Mouse (Mus musculus) cerebellum, adult 2 months (tissue): ENCODE measurements around the gene Cnr1. TPM values are rescaled to one million over a fixed set of nuclear protein-coding genes. Genes with fewer than 3 reads are reported as not detected.

Source experiments
- DNase-seq, 2 experiments: peaks; one replicate each; pipeline ENCODE4 v3.0.0; 2021
- H3K27ac ChIP-seq: fragments of 200-500 bp; 2 replicates; pipeline ENCODE4 v1.5.1; 2012; ENCODE audit warnings: low read length, control low read depth, inconsistent platforms; ENCODE audit not compliant: insufficient read depth
- H3K27me3 ChIP-seq: fragments of 200-500 bp; 2 replicates; pipeline ENCODE4 v1.6.1; 2012; ENCODE audit warnings: inconsistent platforms, mild to moderate bottlenecking, low read length, moderate library complexity; ENCODE audit not compliant: control insufficient read depth, insufficient read depth
- H3K4me1 ChIP-seq: fragments of 200-500 bp; 2 replicates; pipeline ENCODE4 v1.6.1; 2011; ENCODE audit warnings: low read length; ENCODE audit not compliant: control insufficient read depth, insufficient read depth
- H3K4me3 ChIP-seq: fragments of 200-500 bp; replicated peaks from 2 replicates; pipeline ENCODE3; 2011; ENCODE audit warnings: mild to moderate bottlenecking, low read depth, low read length, control low read depth; ENCODE audit not compliant: insufficient read depth
- CTCF ChIP-seq: fragments of 200-500 bp; IDR thresholded peaks from 2 replicates; pipeline ENCODE4 v1.5.1; 2011; ENCODE audit warnings: low read depth, mild to moderate bottlenecking, control low read depth, low read length, moderate library complexity, borderline replicate concordance; ENCODE audit not compliant: insufficient read depth
- POLR2A ChIP-seq: fragments of 200-500 bp; IDR thresholded peaks from 2 replicates; pipeline ENCODE4 v1.6.1; 2011; ENCODE audit warnings: low read length, control low read depth, borderline replicate concordance; ENCODE audit not compliant: insufficient read depth
- WGBS: fragments of 180-500 bp; shearing (Covaris S2); methylation state at CpG from one replicate; pipeline ENCODE4 v1.1.7; 2018; 5-methylcytosine and 5-hydroxymethylcytosine counted together
- polyA plus RNA-seq: library from polyadenylated mRNA; depleted of rRNA; stranded (reverse); fragments of >200 nt; gene quantifications from 2 replicates; pipeline ENCODE4 v1.2.3, GENCODE M21; 2012

Gene Cnr1
- polyA plus RNA-seq, 1 experiment: 137 TPM

DNA sequence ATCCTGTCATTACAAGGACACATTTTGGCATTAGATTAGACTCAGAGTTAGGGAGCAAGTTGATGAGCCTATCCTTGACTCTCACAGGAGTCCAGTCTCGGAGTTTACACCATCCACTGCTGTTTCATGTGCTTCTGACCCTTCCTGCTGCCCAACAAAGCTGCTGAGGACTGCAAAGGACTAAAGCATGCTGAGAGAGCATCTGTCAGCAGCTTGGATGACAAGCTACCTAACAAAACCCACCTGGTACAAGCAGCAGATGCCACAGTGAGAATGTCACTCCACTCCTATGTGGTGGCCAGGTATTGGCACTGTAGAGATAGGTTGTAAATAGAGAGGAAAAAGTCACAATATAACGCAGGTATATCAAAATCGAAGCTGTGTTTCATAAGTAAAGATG, 22.7 kb upstream of the Cnr1 start:
- TF ChIP-seq CTCF (no peak; the same call in 1 of the 2 replicates), POLR2A (peak; percentile 35; the same call in 1 of the 2 replicates)
- DNase-seq: peak; percentile 81 to 95
- H3K4me3 ChIP-seq: no peak overlapping the region
- WGBS: 18% methylated on average over 3 of the region's 3 CpGs
- H3K27ac ChIP-seq: peak overlapping the region; percentile 62; the same call in 1 of the 2 replicates
- peaks cover 8% of the 10 kb centered on the region; the same call in 1 of the 2 replicates for H3K4me1 ChIP-seq
- no peaks in the 10 kb centered on the region for H3K27me3 ChIP-seq

DNA sequence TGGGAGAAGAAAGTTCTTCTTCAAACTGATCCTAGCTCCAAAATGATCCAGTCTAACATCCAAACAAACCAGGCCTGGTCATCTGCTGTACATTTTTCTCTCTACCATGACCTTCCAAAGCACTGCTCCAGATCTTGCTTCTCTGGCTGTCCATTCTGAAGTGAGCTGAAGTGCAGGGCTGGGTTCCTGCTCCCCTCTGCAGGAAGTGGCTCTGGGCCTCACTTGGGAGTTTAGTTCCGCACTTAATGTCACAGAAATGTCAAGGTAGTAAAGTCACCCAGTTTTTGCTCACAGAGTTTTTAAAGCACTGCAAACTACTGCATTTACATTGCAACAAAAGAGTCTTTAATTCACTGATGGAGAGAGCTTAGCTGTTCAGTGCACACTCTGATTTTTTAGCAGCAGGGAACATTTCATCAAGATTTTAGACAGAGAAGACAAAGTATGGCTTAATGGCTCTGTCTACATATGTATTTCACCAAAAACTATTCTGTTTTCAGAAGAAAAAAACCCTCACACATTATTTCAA, 20.5 kb upstream of the Cnr1 start:
- H3K4me1 ChIP-seq: peaks cover 8% of the 10 kb centered on the region; the same call in 1 of the 2 replicates
- no peaks in the 10 kb centered on the region for H3K27me3 ChIP-seq
- no peak overlapping the region for H3K27ac ChIP-seq
- no peak for DNase-seq
- 93% methylated on average over 1 of the region's 1 CpGs for WGBS
- no peak overlapping the region for H3K4me3 ChIP-seq
- no peak for TF ChIP-seq POLR2A
- TF ChIP-seq CTCF: no peak

DNA sequence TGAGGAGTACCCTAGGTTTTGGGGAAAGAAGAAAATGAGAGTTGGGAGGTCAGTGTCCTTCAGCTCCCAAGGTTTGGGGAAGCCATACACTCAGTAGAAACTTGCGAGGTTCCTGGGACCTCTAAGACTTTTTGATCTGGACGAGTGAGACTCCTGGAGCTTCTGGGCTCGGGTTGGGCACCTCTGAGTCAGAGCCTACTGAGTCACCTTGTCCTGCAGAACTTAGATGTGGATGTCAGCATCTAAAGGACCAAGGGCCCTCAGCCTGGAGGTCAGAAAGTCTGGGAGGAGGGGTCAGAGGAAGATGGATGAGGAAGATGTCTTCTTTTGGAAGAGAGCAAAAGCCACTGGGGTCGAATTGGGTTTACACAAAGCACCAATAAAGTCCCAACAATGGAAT, 19.6 kb upstream of the Cnr1 start:
- DNase-seq: no peak
- Histone ChIP-seq H3K4me1 (peaks cover 8% of the 10 kb centered on the region; the same call in 1 of the 2 replicates), H3K27me3 (no peaks in the 10 kb centered on the region), H3K4me3 (no peak overlapping the region), H3K27ac (no peak overlapping the region)
- 72% methylated on average over 4 of the region's 4 CpGs for WGBS
- no peak for TF ChIP-seq CTCF
- no peak for TF ChIP-seq POLR2A

DNA sequence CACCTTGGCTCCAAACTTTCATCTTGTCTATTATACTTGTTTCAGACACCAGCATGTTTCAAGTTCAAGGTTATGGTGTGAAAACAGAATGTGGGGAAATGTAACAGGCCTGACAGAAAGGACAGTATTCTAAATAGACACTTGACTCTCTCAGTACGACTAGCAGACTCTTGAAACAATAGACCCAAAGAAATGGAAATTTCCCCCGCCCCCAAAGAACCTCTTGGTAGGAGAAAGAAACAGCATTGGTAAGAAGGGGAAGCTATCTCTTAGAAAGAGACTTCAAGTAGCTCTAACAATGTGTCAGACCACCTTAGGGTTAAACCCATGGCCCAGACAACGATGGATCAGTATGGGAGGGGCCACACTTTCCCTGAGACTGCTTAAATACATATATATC, 15.6 kb upstream of the Cnr1 start:
- 70% methylated on average over 3 of the region's 3 CpGs for WGBS
- Histone ChIP-seq H3K27ac (no peak overlapping the region), H3K27me3 (no peaks in the 10 kb centered on the region), H3K4me1 (no peaks in the 10 kb centered on the region), H3K4me3 (no peak overlapping the region)
- DNase-seq: no peak
- TF ChIP-seq CTCF (no peak), POLR2A (no peak)

DNA sequence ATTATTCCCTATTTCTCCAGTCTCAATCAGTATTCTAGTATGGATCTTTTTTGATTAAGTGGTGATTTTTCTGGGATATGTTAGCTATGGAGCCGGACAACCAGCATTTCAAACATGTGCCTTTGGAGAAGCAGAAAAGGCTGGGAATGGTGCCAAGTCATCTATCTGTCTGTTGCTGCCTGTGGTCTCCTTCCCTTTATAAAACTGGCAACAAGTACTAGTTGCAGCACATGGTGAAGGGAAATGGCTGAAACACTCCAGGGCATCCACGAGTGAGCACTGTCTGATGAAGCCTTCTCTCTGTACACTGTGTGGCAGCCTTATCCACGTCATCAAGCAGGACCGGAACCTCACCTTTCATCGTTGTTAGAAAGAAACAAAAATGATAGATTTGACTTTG, 8.7 kb upstream of the Cnr1 start:
- TF ChIP-seq CTCF (no peak), POLR2A (no peak)
- WGBS: 14% methylated on average over 5 of the region's 5 CpGs

DNA sequence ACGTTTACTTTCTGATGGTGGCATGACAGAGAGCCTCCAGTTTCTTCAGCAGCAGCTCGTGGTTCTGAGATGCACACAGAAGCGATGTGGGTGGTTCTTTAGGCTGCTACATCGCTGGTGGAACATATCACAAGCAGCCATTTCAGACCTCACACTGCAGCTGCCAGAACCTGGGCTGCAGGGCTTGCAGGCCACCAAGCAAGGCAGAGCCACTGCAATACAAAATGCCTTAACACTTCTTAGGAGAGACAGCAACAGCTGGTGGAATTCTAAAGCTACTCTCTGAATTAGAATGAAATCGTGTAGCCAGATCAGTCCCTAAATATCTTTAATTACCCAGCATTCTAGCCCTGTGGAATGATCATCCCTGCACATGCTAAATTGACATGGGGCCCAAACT, 3.6 kb upstream of the Cnr1 start:
- no peaks in the 10 kb centered on the region for H3K27me3 ChIP-seq

More for the DNA sequence above, 8.7 kb upstream of the Cnr1 start:
- Histone ChIP-seq H3K4me3 (no peak overlapping the region), H3K27ac (no peak overlapping the region), H3K27me3 (no peaks in the 10 kb centered on the region), H3K4me1 (peaks cover 5% of the 10 kb centered on the region; the same call in 1 of the 2 replicates)
- DNase-seq: peak in 1 of 2 experiments; percentile 66

DNA sequence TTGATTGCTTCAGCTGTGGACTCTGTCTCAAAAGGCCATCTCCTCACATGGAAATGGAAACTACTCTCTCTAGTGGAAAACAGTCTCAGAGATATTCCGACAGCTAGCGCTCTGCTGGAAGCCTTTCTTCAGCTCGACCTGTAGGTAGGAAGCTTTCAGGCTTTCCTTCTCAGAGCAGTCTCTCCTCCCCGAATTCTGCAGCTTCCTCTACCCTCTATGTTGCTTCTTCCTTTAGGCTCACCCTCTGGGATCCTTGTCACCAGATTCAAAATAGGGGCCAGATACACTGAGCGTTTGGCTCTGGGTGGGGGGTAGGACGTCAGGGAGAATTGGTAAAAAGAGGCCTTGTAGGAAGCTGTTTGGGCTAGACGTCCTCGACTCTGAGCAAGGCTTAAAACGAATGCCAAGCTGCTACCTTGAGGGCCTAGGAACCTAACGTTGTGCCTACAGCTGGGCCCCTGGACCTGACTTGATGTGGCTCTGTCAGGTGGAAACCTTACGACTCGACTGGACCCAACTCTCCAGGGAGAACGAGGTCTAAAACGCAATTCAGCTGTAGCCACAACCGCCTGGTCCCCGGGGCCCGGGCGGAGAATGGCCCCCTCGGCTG, 1.1 kb upstream of the Cnr1 start:
- no peaks in the 10 kb centered on the region for H3K27me3 ChIP-seq
- peaks cover 14% of the 10 kb centered on the region for H3K4me1 ChIP-seq
- peak; percentile 74 to 80 for DNase-seq
- peak overlapping the region; percentile 99 for H3K27ac ChIP-seq
- TF ChIP-seq POLR2A (peak; percentile 39; the same call in 1 of the 2 replicates), CTCF (no peak)
- H3K4me3 ChIP-seq: peak overlapping the region; percentile 71
- WGBS: 9% methylated on average over 19 of the region's 19 CpGs

More for the DNA sequence above, 3.6 kb upstream of the Cnr1 start:
- H3K4me3 ChIP-seq: no peak overlapping the region
- H3K4me1 ChIP-seq: peaks cover 16% of the 10 kb centered on the region
- TF ChIP-seq POLR2A (no peak), CTCF (no peak)
- no peak overlapping the region for H3K27ac ChIP-seq
- WGBS: 66% methylated on average over 5 of the region's 5 CpGs
- no peak for DNase-seq

DNA sequence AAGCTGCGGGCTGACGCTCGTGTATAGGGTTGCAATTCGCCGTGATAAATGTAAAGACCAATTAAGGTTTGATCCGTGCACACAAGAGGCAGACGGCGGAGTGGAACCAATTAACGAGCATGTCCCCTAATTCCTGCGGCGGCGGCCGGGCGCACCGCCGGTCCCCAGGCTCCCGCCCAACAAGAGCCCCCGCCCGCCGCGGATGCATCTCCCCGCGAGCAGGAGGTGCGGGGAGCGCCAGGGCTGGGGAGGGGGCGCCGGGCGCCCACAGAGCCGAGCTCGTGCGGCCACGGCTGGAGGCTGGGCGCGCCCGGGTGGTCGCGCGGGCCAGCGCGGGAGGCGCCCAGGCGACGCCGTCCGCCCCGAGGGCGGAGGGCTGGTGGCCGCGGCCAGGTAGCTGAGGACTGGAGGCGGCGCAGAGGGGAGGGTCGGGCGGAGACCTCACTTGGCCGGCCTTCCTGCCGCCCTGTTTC, 596 bp upstream of the Cnr1 start:
- no peaks in the 10 kb centered on the region for H3K27me3 ChIP-seq
- TF ChIP-seq POLR2A (no peak), CTCF (no peak)
- under 1% methylated on average over 55 of the region's 55 CpGs for WGBS
- H3K4me3 ChIP-seq: peak overlapping the region; percentile 71
- no peak for DNase-seq
- peaks cover 14% of the 10 kb centered on the region for H3K4me1 ChIP-seq
- H3K27ac ChIP-seq: peak overlapping the region; percentile 99
